Comparison of ENCODE assay signal across 17 mouse cellular contexts in genomic region chr2:97124246-97124645, GRCm38 (mm10).
DNase-seq lines count a peak whose midpoint lies in the region; ATAC-seq and TF ChIP-seq lines count a peak whose summit lies in the region.
"Had no signal": no experiment of that assay in that cellular context is flagged by ENCODE, and none has a peak within 500 bp of the region (broad histone marks: within the 10 kb centered on the region; RNA-seq: fewer than 3 reads in every experiment).

No protein-coding gene starts in this region.

- no peaks in the 10 kb centered on the region for H3K36me3 ChIP-seq in forebrain, embryonic 15.5 days
- no peaks in the 10 kb centered on the region for H3K36me3 ChIP-seq in forebrain, embryonic 16.5 days (ENCODE audit: control insufficient read depth, insufficient read depth)
- H3K36me3 ChIP-seq in midbrain, postnatal 0 days (ENCODE audit: insufficient read depth, low read length) = no peaks in the 10 kb centered on the region
- no peaks in the 10 kb centered on the region for H3K36me3 ChIP-seq in midbrain, embryonic 10.5 days
- H3K36me3 ChIP-seq: embryonic facial prominence, embryonic 10.5 days; heart, embryonic 12.5 days; hindbrain, embryonic 10.5 days; hindbrain, embryonic 15.5 days had no signal

- H3K4me1 ChIP-seq in forebrain, embryonic 15.5 days = no peaks in the 10 kb centered on the region
- no peaks in the 10 kb centered on the region for H3K4me1 ChIP-seq in forebrain, embryonic 16.5 days (replicated peaks; ENCODE audit: control insufficient read depth, insufficient read depth, low read length)
- no peaks in the 10 kb centered on the region for H3K4me1 ChIP-seq in midbrain, postnatal 0 days (ENCODE audit: insufficient read depth, low read length)
- no peaks in the 10 kb centered on the region for H3K4me1 ChIP-seq in midbrain, embryonic 10.5 days
- H3K4me1 ChIP-seq: embryonic facial prominence, embryonic 10.5 days; heart, embryonic 12.5 days; hindbrain, embryonic 10.5 days; hindbrain, embryonic 15.5 days had no signal

- H3K9ac ChIP-seq in forebrain, embryonic 15.5 days (replicated peaks) = no peak overlapping the region
- H3K9ac ChIP-seq in forebrain, embryonic 16.5 days (replicated peaks; ENCODE audit: low read depth, low read length) = no peak overlapping the region
- no peak overlapping the region for H3K9ac ChIP-seq in midbrain, postnatal 0 days (replicated peaks; ENCODE audit: low read length, poor library complexity, severe bottlenecking)
- H3K9ac ChIP-seq: heart, embryonic 12.5 days; hindbrain, embryonic 15.5 days had no signal

- H3K27me3 ChIP-seq in forebrain, embryonic 15.5 days = no peaks in the 10 kb centered on the region
- no peaks in the 10 kb centered on the region for H3K27me3 ChIP-seq in forebrain, embryonic 16.5 days (replicated peaks; ENCODE audit: control insufficient read depth, insufficient read depth, low read length)
- no peaks in the 10 kb centered on the region for H3K27me3 ChIP-seq in midbrain, postnatal 0 days (ENCODE audit: insufficient read depth, low read length)
- H3K27me3 ChIP-seq in midbrain, embryonic 10.5 days (ENCODE audit: low read depth, poor library complexity, severe bottlenecking) = no peaks in the 10 kb centered on the region
- H3K27me3 ChIP-seq: heart, embryonic 12.5 days; hindbrain, embryonic 15.5 days had no signal

- peak; percentile 43; the same call in 1 of the 2 replicates for ATAC-seq in forebrain, embryonic 15.5 days (replicated peaks)
- ATAC-seq in forebrain, embryonic 16.5 days = no peak
- no peak for ATAC-seq in midbrain, postnatal 0 days (ENCODE audit: low FRiP score)
- ATAC-seq: inflammation-experienced regulatory T-cells, adult 6 months; intestine, postnatal 0 days had no signal

- peak; percentile 40 to 57 for DNase-seq in cerebellum, postnatal 10 days
- DNase-seq in cerebellum, adult 8-10 months = no peak
- DNase-seq in midbrain, postnatal 0 days (ENCODE audit: low spot score) = peak; percentile 50
- no peak for DNase-seq in midbrain, embryonic 10.5 days (ENCODE audit: low spot score)
- no peak for DNase-seq in gastrocnemius, adult 2 months
- DNase-seq: adrenal gland, adult 2 months; adrenal gland, postnatal 25 days; gastrocnemius, postnatal 25 days; kidney, adult 8-10 months had no signal

- 46% methylated on average over 3 of the region's 3 CpGs for WGBS in forebrain, embryonic 15.5 days
- WGBS in forebrain, embryonic 16.5 days = 37% methylated on average over 3 of the region's 3 CpGs
- 78% methylated on average over 3 of the region's 3 CpGs for WGBS in midbrain, postnatal 0 days
- WGBS in midbrain, embryonic 10.5 days = 87% methylated on average over 3 of the region's 3 CpGs

- no peaks in the 10 kb centered on the region for H3K9me3 ChIP-seq in forebrain, embryonic 15.5 days
- H3K9me3 ChIP-seq in forebrain, embryonic 16.5 days (ENCODE audit: control insufficient read depth, low read length) = no peaks in the 10 kb centered on the region
- no peaks in the 10 kb centered on the region for H3K9me3 ChIP-seq in midbrain, postnatal 0 days (ENCODE audit: low read length)
- H3K9me3 ChIP-seq in midbrain, embryonic 10.5 days (replicated peaks) = no peaks in the 10 kb centered on the region
- H3K9me3 ChIP-seq: embryonic facial prominence, embryonic 10.5 days; heart, embryonic 12.5 days; hindbrain, embryonic 10.5 days; hindbrain, embryonic 15.5 days had no signal

- H3K4me3 ChIP-seq in forebrain, embryonic 15.5 days = no peak overlapping the region
- H3K4me3 ChIP-seq in forebrain, embryonic 16.5 days (replicated peaks; ENCODE audit: low read length) = no peak overlapping the region
- no peak overlapping the region for H3K4me3 ChIP-seq in midbrain, postnatal 0 days (ENCODE audit: low read depth, low read length)
- H3K4me3 ChIP-seq in midbrain, embryonic 10.5 days = no peak overlapping the region
- H3K4me3 ChIP-seq in gastrocnemius, adult 2 months = no peak overlapping the region
- H3K4me3 ChIP-seq: embryonic facial prominence, embryonic 10.5 days; heart, embryonic 12.5 days; hindbrain, embryonic 10.5 days; hindbrain, embryonic 15.5 days had no signal

- no peak for TF ChIP-seq CTCF in midbrain, postnatal 0 days (IDR thresholded peaks at IDR 0.05)
- TF ChIP-seq CTCF in gastrocnemius, adult 2 months (IDR thresholded peaks at IDR 0.05) = no peak

- intact Hi-C loops in gastrocnemius, adult 2 months (cut with DNase I) = no loop called here

- H3K4me2 ChIP-seq in forebrain, embryonic 15.5 days (replicated peaks) = no peak overlapping the region
- no peak overlapping the region for H3K4me2 ChIP-seq in forebrain, embryonic 16.5 days (ENCODE audit: low read length)
- H3K4me2 ChIP-seq in midbrain, postnatal 0 days (ENCODE audit: low read depth, low read length, poor library complexity, severe bottlenecking) = no peak overlapping the region
- H3K4me2 ChIP-seq: heart, embryonic 12.5 days; hindbrain, embryonic 15.5 days had no signal

- H3K27ac ChIP-seq in forebrain, embryonic 15.5 days (replicated peaks) = no peak overlapping the region
- H3K27ac ChIP-seq in forebrain, embryonic 16.5 days (ENCODE audit: low read length) = no peak overlapping the region
- H3K27ac ChIP-seq in midbrain, postnatal 0 days (ENCODE audit: low read depth, low read length) = no peak overlapping the region
- no peak overlapping the region for H3K27ac ChIP-seq in midbrain, embryonic 10.5 days (replicated peaks)
- H3K27ac ChIP-seq in gastrocnemius, adult 2 months = no peak overlapping the region
- H3K27ac ChIP-seq: embryonic facial prominence, embryonic 10.5 days; hindbrain, embryonic 10.5 days; hindbrain, embryonic 15.5 days had no signal

Comparison
In these comparisons a context has a peak if more than half of its experiments do, and no peak if none do; other contexts are left out.
1. DNase-seq: peak in cerebellum, postnatal 10 days (2 of 2) and midbrain, postnatal 0 days (single experiment); none in cerebellum, adult 8-10 months (single experiment), midbrain, embryonic 10.5 days (single experiment) and gastrocnemius, adult 2 months (single experiment).